8 mouse cellular contexts compared by ENCODE assay signal in the genomic region with DNA sequence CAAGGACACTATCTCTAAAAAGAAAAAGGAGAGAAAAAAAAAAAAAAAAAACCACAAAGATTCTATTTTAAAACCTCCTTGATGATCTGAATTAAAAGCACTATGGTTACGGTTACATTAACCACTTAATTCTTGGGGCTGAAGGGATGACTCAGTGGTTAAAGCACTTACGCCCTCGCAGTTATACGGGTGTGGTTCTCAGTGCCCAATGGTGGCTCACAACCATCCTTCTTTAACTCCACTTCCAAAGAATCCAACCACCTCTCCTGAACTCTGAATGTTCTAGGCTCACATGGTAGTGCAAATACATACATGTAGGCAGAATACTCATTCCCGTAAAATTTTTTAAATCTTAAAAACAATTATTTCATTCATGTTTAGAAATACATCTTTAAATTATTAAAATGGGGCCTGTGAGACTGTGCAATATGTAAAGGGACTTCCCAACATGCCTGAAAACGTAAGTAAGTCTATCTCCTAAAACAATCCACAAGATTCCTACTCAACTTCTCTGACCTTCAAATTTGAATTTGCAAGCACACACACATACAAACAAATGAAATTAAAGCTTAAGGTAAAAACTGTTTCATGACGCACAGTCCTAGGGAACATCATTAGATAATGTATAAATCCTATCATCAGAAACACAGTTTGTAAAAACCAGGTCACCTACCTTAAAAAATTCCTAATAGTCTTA. TPM values are rescaled to one million over a fixed set of nuclear protein-coding genes. Genes with fewer than 3 reads are reported as not detected.
DNase-seq lines count a peak whose midpoint lies in the region; ATAC-seq and TF ChIP-seq lines count a peak whose summit lies in the region.

No protein-coding gene starts in this region.

- no peaks in the 10 kb centered on the region for H3K27me3 ChIP-seq in midbrain, embryonic 14.5 days (ENCODE audit: control insufficient read depth, insufficient read depth, low read length)

- WGBS in midbrain, embryonic 14.5 days, result 82% methylated on average over 7 of the region's 7 CpGs

- peaks cover 3% of the 10 kb centered on the region; the same call in 1 of the 2 replicates for H3K4me1 ChIP-seq in cortical plate, adult 2 months (ENCODE audit: control insufficient read depth, insufficient read depth, low read length)
- peaks cover 15% of the 10 kb centered on the region for H3K4me1 ChIP-seq in midbrain, embryonic 14.5 days (ENCODE audit: control insufficient read depth, insufficient read depth, low read length)

- no peaks in the 10 kb centered on the region for H3K9me3 ChIP-seq in midbrain, embryonic 14.5 days (ENCODE audit: control insufficient read depth, low read length)

- TF ChIP-seq CTCF in layer of hippocampus, adult 2 months (conservative IDR thresholded peaks at IDR 0.05), result no peak
- no peak for TF ChIP-seq CTCF in cortical plate, adult 2 months (IDR thresholded peaks at IDR 0.05; ENCODE audit: extremely low read depth, insufficient read depth, low read length)

- H3K4me2 ChIP-seq in midbrain, embryonic 14.5 days (ENCODE audit: low read length), result peak overlapping the region; percentile 50

- peak overlapping the region; percentile 93 for H3K4me3 ChIP-seq in layer of hippocampus, adult 2 months
- H3K4me3 ChIP-seq in cortical plate, adult 2 months (ENCODE audit: insufficient read depth, low read length), result peak overlapping the region; percentile 34; the same call in 1 of the 2 replicates
- peak overlapping the region; percentile 19 for H3K4me3 ChIP-seq in midbrain, embryonic 14.5 days (replicated peaks; ENCODE audit: low read depth, low read length)

- DNase-seq in layer of hippocampus, adult 2 months (ENCODE audit: low spot score in 2 of 2), result no peak
- no peak for DNase-seq in layer of hippocampus, adult 11-12 months (ENCODE audit: low spot score)
- peak; percentile 81 for DNase-seq in induced T-regulatory cell, adult 2 months (ENCODE audit: low read depth)
- DNase-seq in midbrain, embryonic 14.5 days, result no peak
- DNase-seq in urinary bladder, postnatal 4 days (ENCODE audit: low spot score in 2 of 2), result no peak
- DNase-seq in frontal cortex, postnatal 10 days (ENCODE audit: low spot score in 2 of 2), result no peak
- no peak for DNase-seq in cerebellum, adult 9-11 months

- H3K36me3 ChIP-seq in midbrain, embryonic 14.5 days (ENCODE audit: control insufficient read depth, insufficient read depth, low read length), result peaks cover 34% of the 10 kb centered on the region

- peak overlapping the region; percentile 52; the same call in 1 of the 2 replicates for H3K27ac ChIP-seq in layer of hippocampus, adult 2 months
- no peak overlapping the region for H3K27ac ChIP-seq in cortical plate, adult 2 months (ENCODE audit: insufficient read depth, low read length)
- H3K27ac ChIP-seq in midbrain, embryonic 14.5 days (replicated peaks; ENCODE audit: low read depth, low read length), result no peak overlapping the region

- 0 out of 2 replicates have a peak overlapping the region, but pooled peaks have one; percentile 17 for H3K9ac ChIP-seq in midbrain, embryonic 14.5 days (replicated peaks; ENCODE audit: low read length)

- TF ChIP-seq POLR2A in cortical plate, adult 2 months (IDR thresholded peaks at IDR 0.05; ENCODE audit: extremely low read depth, insufficient read depth, low read length), result no peak

- no peak for ATAC-seq in midbrain, embryonic 14.5 days (ENCODE audit: low FRiP score, low TSS enrichment)

RNA-seq across cellular contexts. Expression of a gene that starts 10.6 kb away (rescaled TPM):
- total RNA-seq in layer of hippocampus, adult 2 months (2021), result 10 to 100 TPM; 57.1 to 58.3 TPM
- polyA plus RNA-seq in cortical plate, adult 2 months (2012; rRNA removed), result 31.6 and 33.5 TPM in 2 replicates
- polyA plus RNA-seq in midbrain, embryonic 14.5 days (2014; fragmentation: Nextera tagmentation; extraction: Ambion mirVana), result 35.9 and 49.8 TPM in 2 replicates

Comparison
In these comparisons a context has a peak if more than half of its experiments do, and no peak if none do; other contexts are left out.
1. H3K4me3 ChIP-seq: peak in every context shown above with its lines; median percentile 93 in layer of hippocampus, adult 2 months; 34 in cortical plate, adult 2 months; 19 in midbrain, embryonic 14.5 days.